Mouse (Mus musculus): ENCODE measurements at regions not wholly inside any gene's neighbourhood (a gene's known extent, or its start where the extent isn't known, plus 50 kb on each side); places are given as distances from the start of the nearest gene placed in this dataset.
A peak's percentile ranks its signal among the peaks of the same experiment; 100 is the strongest.

- no peaks in the 10 kb centered on the region for H3K4me1 ChIP-seq (replicated peaks; ENCODE audit: control insufficient read depth, insufficient read depth, low read length)
- no peaks in the 10 kb centered on the region for H3K36me3 ChIP-seq (replicated peaks; ENCODE audit: control insufficient read depth, insufficient read depth)
- H3K4me3 ChIP-seq (replicated peaks; ENCODE audit: low read length) = no peak overlapping the region
- no peak overlapping the region for H3K9ac ChIP-seq
- no peaks in the 10 kb centered on the region for H3K27me3 ChIP-seq (ENCODE audit: control insufficient read depth, insufficient read depth, low read length)
- no peak for ATAC-seq (ENCODE audit: low FRiP score)
- no peaks in the 10 kb centered on the region for H3K9me3 ChIP-seq (ENCODE audit: control insufficient read depth, low read length)
- DNase-seq (ENCODE audit: low spot score) = no peak
- no peak overlapping the region for H3K27ac ChIP-seq
- no peak overlapping the region for H3K4me2 ChIP-seq (replicated peaks)
These were observed 90.8 kb downstream of the Rpe65 start for GRCm38 (mm10) chr3:159689743-159690142.

GRCm38 (mm10) chr3:159724340-159725119, 114.9 kb upstream of the Wls start:
- Histone ChIP-seq H3K4me2 (replicated peaks) (no peak overlapping the region), H3K36me3 (replicated peaks; ENCODE audit: control insufficient read depth, insufficient read depth) (no peaks in the 10 kb centered on the region), H3K4me3 (replicated peaks; ENCODE audit: low read length) (no peak overlapping the region), H3K27ac (no peak overlapping the region), H3K27me3 (ENCODE audit: control insufficient read depth, insufficient read depth, low read length) (no peaks in the 10 kb centered on the region), H3K9ac (no peak overlapping the region), H3K4me1 (replicated peaks; ENCODE audit: control insufficient read depth, insufficient read depth, low read length) (no peaks in the 10 kb centered on the region), H3K9me3 (ENCODE audit: control insufficient read depth, low read length) (no peaks in the 10 kb centered on the region)
- 0 out of 2 replicates have a peak, but pooled peaks have one; percentile 55 for ATAC-seq (ENCODE audit: low FRiP score)
- 31% methylated on average over 2 of the region's 2 CpGs for WGBS
- peak; percentile 43 for DNase-seq (ENCODE audit: low spot score)

GRCm38 (mm10) chr3:159732201-159732600, 107.3 kb upstream of the Wls start:
- ATAC-seq (ENCODE audit: low FRiP score) (no peak), DNase-seq (ENCODE audit: low spot score) (no peak)
- Histone ChIP-seq H3K36me3 (replicated peaks; ENCODE audit: control insufficient read depth, insufficient read depth) (no peaks in the 10 kb centered on the region), H3K4me1 (replicated peaks; ENCODE audit: control insufficient read depth, insufficient read depth, low read length) (no peaks in the 10 kb centered on the region), H3K4me3 (replicated peaks; ENCODE audit: low read length) (no peak overlapping the region), H3K9me3 (ENCODE audit: control insufficient read depth, low read length) (no peaks in the 10 kb centered on the region), H3K4me2 (replicated peaks) (no peak overlapping the region), H3K27me3 (ENCODE audit: control insufficient read depth, insufficient read depth, low read length) (no peaks in the 10 kb centered on the region), H3K9ac (no peak overlapping the region), H3K27ac (no peak overlapping the region)
- WGBS = 73% methylated on average over 1 of the region's 1 CpGs

GRCm38 (mm10) chr3:159733141-159733540, 106.3 kb upstream of the Wls start:
- Histone ChIP-seq H3K4me3 (replicated peaks; ENCODE audit: low read length) (no peak overlapping the region), H3K27me3 (ENCODE audit: control insufficient read depth, insufficient read depth, low read length) (no peaks in the 10 kb centered on the region), H3K4me2 (replicated peaks) (no peak overlapping the region), H3K9me3 (ENCODE audit: control insufficient read depth, low read length) (no peaks in the 10 kb centered on the region), H3K9ac (no peak overlapping the region), H3K27ac (no peak overlapping the region), H3K4me1 (replicated peaks; ENCODE audit: control insufficient read depth, insufficient read depth, low read length) (no peaks in the 10 kb centered on the region), H3K36me3 (replicated peaks; ENCODE audit: control insufficient read depth, insufficient read depth) (no peaks in the 10 kb centered on the region)
- ATAC-seq (ENCODE audit: low FRiP score) = no peak
- DNase-seq (ENCODE audit: low spot score) = no peak

- DNase-seq (ENCODE audit: low spot score) (no peak), ATAC-seq (ENCODE audit: low FRiP score) (no peak)
- Histone ChIP-seq H3K9me3 (ENCODE audit: control insufficient read depth, low read length) (no peaks in the 10 kb centered on the region), H3K27ac (no peak overlapping the region), H3K4me1 (replicated peaks; ENCODE audit: control insufficient read depth, insufficient read depth, low read length) (no peaks in the 10 kb centered on the region), H3K4me3 (replicated peaks; ENCODE audit: low read length) (no peak overlapping the region), H3K27me3 (ENCODE audit: control insufficient read depth, insufficient read depth, low read length) (no peaks in the 10 kb centered on the region), H3K36me3 (replicated peaks; ENCODE audit: control insufficient read depth, insufficient read depth) (no peaks in the 10 kb centered on the region), H3K9ac (no peak overlapping the region), H3K4me2 (replicated peaks) (no peak overlapping the region)
- 100% methylated on average over 1 of the region's 1 CpGs for WGBS
These were observed 104.9 kb upstream of the Wls start for GRCm38 (mm10) chr3:159734547-159734946.

GRCm38 (mm10) chr3:159736070-159736469, 103.4 kb upstream of the Wls start:
- WGBS = 90% methylated on average over 1 of the region's 1 CpGs
- Histone ChIP-seq H3K27me3 (ENCODE audit: control insufficient read depth, insufficient read depth, low read length) (no peaks in the 10 kb centered on the region), H3K9ac (no peak overlapping the region), H3K27ac (no peak overlapping the region), H3K4me2 (replicated peaks) (no peak overlapping the region), H3K4me1 (replicated peaks; ENCODE audit: control insufficient read depth, insufficient read depth, low read length) (no peaks in the 10 kb centered on the region), H3K36me3 (replicated peaks; ENCODE audit: control insufficient read depth, insufficient read depth) (no peaks in the 10 kb centered on the region), H3K4me3 (replicated peaks; ENCODE audit: low read length) (no peak overlapping the region), H3K9me3 (ENCODE audit: control insufficient read depth, low read length) (no peaks in the 10 kb centered on the region)
- ATAC-seq (ENCODE audit: low FRiP score) (no peak), DNase-seq (ENCODE audit: low spot score) (no peak)

- no peak overlapping the region for H3K4me2 ChIP-seq (replicated peaks)
- no peak overlapping the region for H3K9ac ChIP-seq
- H3K27ac ChIP-seq = no peak overlapping the region
- 68% methylated on average over 5 of the region's 5 CpGs for WGBS
- no peaks in the 10 kb centered on the region for H3K36me3 ChIP-seq (replicated peaks; ENCODE audit: control insufficient read depth, insufficient read depth)
- no peaks in the 10 kb centered on the region for H3K4me1 ChIP-seq (replicated peaks; ENCODE audit: control insufficient read depth, insufficient read depth, low read length)
- no peaks in the 10 kb centered on the region for H3K27me3 ChIP-seq (ENCODE audit: control insufficient read depth, insufficient read depth, low read length)
- DNase-seq (ENCODE audit: low spot score) = no peak
- no peak for ATAC-seq (ENCODE audit: low FRiP score)
- no peaks in the 10 kb centered on the region for H3K9me3 ChIP-seq (ENCODE audit: control insufficient read depth, low read length)
- H3K4me3 ChIP-seq (replicated peaks; ENCODE audit: low read length) = no peak overlapping the region
These were observed 98.7 kb upstream of the Wls start for GRCm38 (mm10) chr3:159740600-159741279.

- no peaks in the 10 kb centered on the region for H3K9me3 ChIP-seq (ENCODE audit: control insufficient read depth, low read length)
- H3K27ac ChIP-seq = no peak overlapping the region
- no peak overlapping the region for H3K9ac ChIP-seq
- no peak overlapping the region for H3K4me3 ChIP-seq (replicated peaks; ENCODE audit: low read length)
- no peaks in the 10 kb centered on the region for H3K4me1 ChIP-seq (replicated peaks; ENCODE audit: control insufficient read depth, insufficient read depth, low read length)
- no peaks in the 10 kb centered on the region for H3K27me3 ChIP-seq (ENCODE audit: control insufficient read depth, insufficient read depth, low read length)
- ATAC-seq (ENCODE audit: low FRiP score) (no peak), DNase-seq (ENCODE audit: low spot score) (no peak)
- H3K36me3 ChIP-seq (replicated peaks; ENCODE audit: control insufficient read depth, insufficient read depth) = no peaks in the 10 kb centered on the region
- no peak overlapping the region for H3K4me2 ChIP-seq (replicated peaks)
These were observed 97.7 kb upstream of the Wls start for GRCm38 (mm10) chr3:159741816-159742215.

- H3K9ac ChIP-seq = no peak overlapping the region
- no peak overlapping the region for H3K4me2 ChIP-seq (replicated peaks)
- no peak for DNase-seq (ENCODE audit: low spot score)
- ATAC-seq (ENCODE audit: low FRiP score) = no peak
- no peak overlapping the region for H3K4me3 ChIP-seq (replicated peaks; ENCODE audit: low read length)
- no peak overlapping the region for H3K27ac ChIP-seq
- H3K9me3 ChIP-seq (ENCODE audit: control insufficient read depth, low read length) = no peaks in the 10 kb centered on the region
- H3K36me3 ChIP-seq (replicated peaks; ENCODE audit: control insufficient read depth, insufficient read depth) = no peaks in the 10 kb centered on the region
- WGBS = 74% methylated on average over 1 of the region's 1 CpGs
- no peaks in the 10 kb centered on the region for H3K27me3 ChIP-seq (ENCODE audit: control insufficient read depth, insufficient read depth, low read length)
- no peaks in the 10 kb centered on the region for H3K4me1 ChIP-seq (replicated peaks; ENCODE audit: control insufficient read depth, insufficient read depth, low read length)
These were observed 79.7 kb upstream of the Wls start for GRCm38 (mm10) chr3:159759740-159760139.
